Mouse (Mus musculus) heart, embryonic 16.5 days (tissue): ENCODE results near the gene Inpp5k. TPM values are rescaled to one million over a fixed set of nuclear protein-coding genes. Genes with fewer than 3 reads are reported as not detected.
A peak's percentile ranks its signal among the peaks of the same experiment; 100 is the strongest.

Experiments used
- ATAC-seq: fragments of 200-750 bp; cut with Nextera tagmentation; replicated peaks from 2 replicates; pipeline ENCODE4 v1.8.0; 2017; ENCODE audit warnings: moderate number of reproducible peaks; ENCODE audit not compliant: insufficient read depth, low FRiP score; ENCODE audit errors: extremely low read depth
- H3K27ac ChIP-seq: fragments of 300-500 bp; sonication (generic); 2 replicates; pipeline ENCODE4 v1.5.1; 2014; ENCODE audit warnings: mild to moderate bottlenecking, low read length, control low read depth, moderate library complexity
- H3K27me3 ChIP-seq: fragments of 300-500 bp; sonication (generic); 2 replicates; pipeline ENCODE4 v1.6.1; 2014; ENCODE audit warnings: low read length, mixed read lengths; ENCODE audit not compliant: control insufficient read depth, insufficient read depth
- H3K36me3 ChIP-seq: fragments of 300-500 bp; sonication (generic); 2 replicates; pipeline ENCODE4 v1.6.1; 2014; ENCODE audit not compliant: control insufficient read depth, insufficient read depth
- H3K4me1 ChIP-seq: fragments of 300-500 bp; sonication (generic); 2 replicates; pipeline ENCODE4 v1.6.1; 2014; ENCODE audit warnings: low read length, mixed read lengths; ENCODE audit not compliant: control insufficient read depth, insufficient read depth
- H3K4me2 ChIP-seq: fragments of 300-500 bp; sonication (generic); 2 replicates; pipeline ENCODE4 v1.6.1; 2014; ENCODE audit warnings: low read depth, mild to moderate bottlenecking, control low read depth, low read length
- H3K4me3 ChIP-seq: fragments of 300-500 bp; sonication (generic); 2 replicates; pipeline ENCODE4 v1.5.1; 2014; ENCODE audit warnings: mild to moderate bottlenecking, control low read depth, low read length
- H3K9ac ChIP-seq: fragments of 300-500 bp; sonication (generic); 2 replicates; pipeline ENCODE4 v1.6.1; 2014; ENCODE audit warnings: low read length, control low read depth
- H3K9me3 ChIP-seq: fragments of 300-500 bp; sonication (generic); replicated peaks from 2 replicates; pipeline ENCODE4 v1.6.1; 2016; ENCODE audit warnings: low read length; ENCODE audit not compliant: control insufficient read depth
- WGBS: fragments of 180-500 bp; shearing (Covaris S2); extraction: QIAGEN DNeasy Blood & Tissue Kit; methylation state at CpG from one replicate; pipeline ENCODE4 v1.1.7; 2014; 5-methylcytosine and 5-hydroxymethylcytosine counted together
- polyA plus RNA-seq: library from polyadenylated mRNA; unstranded; fragments of >200 nt; fragmentation: Nextera tagmentation; extraction: Ambion mirVana; gene quantifications from 2 replicates; pipeline ENCODE4 v1.2.1, GENCODE M21; 2015

The Inpp5k gene
- polyA plus RNA-seq, 1 experiment from 2014 or later = 31.1 TPM

- Histone ChIP-seq H3K4me3 (peak overlapping the region; percentile 76), H3K36me3 (peaks cover 15% of the 10 kb centered on the region), H3K9ac (peak overlapping the region; percentile 87), H3K27ac (peak overlapping the region; percentile 96), H3K9me3 (no peaks in the 10 kb centered on the region), H3K27me3 (no peaks in the 10 kb centered on the region), H3K4me1 (peaks cover 43% of the 10 kb centered on the region), H3K4me2 (peak overlapping the region; percentile 80)
- ATAC-seq = no peak
- 37% methylated on average over 25 of the region's 25 CpGs for WGBS
These were observed 23.9 kb downstream of the Inpp5k start for GRCm38 (mm10) chr11:75654471-75655390.

- Histone ChIP-seq H3K4me2 (peak overlapping the region; percentile 80), H3K36me3 (peaks cover 26% of the 10 kb centered on the region), H3K4me1 (peaks cover 42% of the 10 kb centered on the region), H3K9ac (peak overlapping the region; percentile 87), H3K4me3 (peak overlapping the region; percentile 76), H3K27ac (peak overlapping the region; percentile 96), H3K27me3 (no peaks in the 10 kb centered on the region), H3K9me3 (no peaks in the 10 kb centered on the region)
- WGBS = under 1% methylated on average over 72 of the region's 78 CpGs
- ATAC-seq = peak; percentile 43
These were observed 25.1 kb downstream of the Inpp5k start for GRCm38 (mm10) chr11:75655621-75656545.

GRCm38 (mm10) chr11:75656621-75657590 is 26.1 kb downstream of the Inpp5k start:
- peak overlapping the region; percentile 80 for H3K4me2 ChIP-seq
- 43% methylated on average over 19 of the region's 20 CpGs for WGBS
- peak overlapping the region; percentile 96 for H3K27ac ChIP-seq
- no peaks in the 10 kb centered on the region for H3K9me3 ChIP-seq
- H3K36me3 ChIP-seq = peaks cover 36% of the 10 kb centered on the region
- peaks cover 40% of the 10 kb centered on the region for H3K4me1 ChIP-seq
- H3K27me3 ChIP-seq = no peaks in the 10 kb centered on the region
- H3K4me3 ChIP-seq = peak overlapping the region; percentile 76
- ATAC-seq = no peak
- peak overlapping the region; percentile 87 for H3K9ac ChIP-seq

- Histone ChIP-seq H3K36me3 (peaks cover 46% of the 10 kb centered on the region), H3K27me3 (no peaks in the 10 kb centered on the region), H3K4me2 (no peak overlapping the region), H3K4me1 (peaks cover 33% of the 10 kb centered on the region), H3K27ac (no peak overlapping the region), H3K4me3 (no peak overlapping the region), H3K9ac (no peak overlapping the region), H3K9me3 (no peaks in the 10 kb centered on the region)
- ATAC-seq = no peak
These were observed 27.1 kb downstream of the Inpp5k start for GRCm38 (mm10) chr11:75657841-75658240.

- Histone ChIP-seq H3K4me2 (no peak overlapping the region), H3K9ac (no peak overlapping the region), H3K27ac (no peak overlapping the region), H3K9me3 (no peaks in the 10 kb centered on the region), H3K27me3 (no peaks in the 10 kb centered on the region), H3K4me1 (peaks cover 29% of the 10 kb centered on the region), H3K36me3 (peaks cover 49% of the 10 kb centered on the region), H3K4me3 (no peak overlapping the region)
- 95% methylated on average over 13 of the region's 13 CpGs for WGBS
- ATAC-seq = no peak
These were observed 27.5 kb downstream of the Inpp5k start for GRCm38 (mm10) chr11:75658311-75658710.

GRCm38 (mm10) chr11:75658996-75659750 is 28.4 kb downstream of the Inpp5k start:
- Histone ChIP-seq H3K36me3 (peaks cover 56% of the 10 kb centered on the region), H3K4me1 (peaks cover 25% of the 10 kb centered on the region), H3K9ac (no peak overlapping the region), H3K27ac (no peak overlapping the region), H3K27me3 (no peaks in the 10 kb centered on the region), H3K9me3 (no peaks in the 10 kb centered on the region), H3K4me2 (no peak overlapping the region), H3K4me3 (no peak overlapping the region)
- ATAC-seq = no peak
- WGBS = 74% methylated on average over 14 of the region's 14 CpGs

GRCm38 (mm10) chr11:75660081-75660590 is 29.3 kb downstream of the Inpp5k start:
- peaks cover 61% of the 10 kb centered on the region for H3K36me3 ChIP-seq
- no peak for ATAC-seq
- no peak overlapping the region for H3K9ac ChIP-seq
- H3K27me3 ChIP-seq = no peaks in the 10 kb centered on the region
- H3K4me3 ChIP-seq = no peak overlapping the region
- no peak overlapping the region for H3K4me2 ChIP-seq
- whole genome bisulfite sequencing = 89% methylated on average over 12 of the region's 12 CpGs
- H3K4me1 ChIP-seq = peaks cover 15% of the 10 kb centered on the region
- H3K27ac ChIP-seq = no peak overlapping the region
- no peaks in the 10 kb centered on the region for H3K9me3 ChIP-seq
